Mouse (Mus musculus) testis, adult 2 months (tissue): ENCODE measurements at regions not wholly inside any gene's neighbourhood (a gene's known extent, or its start where the extent isn't known, plus 50 kb on each side); places are given as distances from the start of the nearest gene placed in this dataset.

Experiments used
- CTCF ChIP-seq: fragments of 200-500 bp; IDR thresholded peaks from 2 replicates; pipeline ENCODE4 v1.5.1; 2012; ENCODE audit warnings: low read depth, mild to moderate bottlenecking, inconsistent platforms, low read length, moderate library complexity; ENCODE audit not compliant: control insufficient read depth, insufficient read depth, insufficient replicate concordance
- POLR2A ChIP-seq: fragments of 200-500 bp; IDR thresholded peaks from 2 replicates; pipeline ENCODE4 v1.6.1; 2012; ENCODE audit warnings: low read depth, mild to moderate bottlenecking, inconsistent platforms, low read length, moderate library complexity; ENCODE audit not compliant: control insufficient read depth

DNA sequence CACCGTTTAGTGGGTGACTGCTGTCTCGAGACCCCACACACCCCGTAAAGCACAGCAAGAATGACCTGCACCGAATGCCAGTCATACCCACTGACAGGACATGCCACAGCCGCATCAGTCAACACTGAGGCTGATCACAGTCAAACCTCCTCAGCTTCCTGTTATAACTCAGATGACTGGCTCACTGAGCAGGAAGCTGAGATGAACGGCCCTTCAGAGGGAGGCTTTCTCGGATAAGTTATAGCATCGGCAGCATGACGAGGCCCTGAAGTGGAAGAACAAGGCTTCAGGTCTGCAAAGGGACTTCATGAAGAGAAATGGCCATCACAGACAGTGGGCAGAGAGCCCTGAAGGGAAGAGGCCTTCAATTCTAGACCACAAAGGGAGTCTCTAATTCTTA is 87.0 kb downstream of the Lbh start:
- TF ChIP-seq POLR2A (no peak), CTCF (no peak)
